Mouse (Mus musculus) monocyte, adult 2 months (primary cell): Measurements from ENCODE around the gene Optc.

Source experiments
- DNase-seq, 2 experiments: peaks; one replicate each; pipeline ENCODE4 v3.0.0; 2022; ENCODE audit warnings: low spot score in 2 of 2, low read depth in 1 of 2

The Optc gene

DNA sequence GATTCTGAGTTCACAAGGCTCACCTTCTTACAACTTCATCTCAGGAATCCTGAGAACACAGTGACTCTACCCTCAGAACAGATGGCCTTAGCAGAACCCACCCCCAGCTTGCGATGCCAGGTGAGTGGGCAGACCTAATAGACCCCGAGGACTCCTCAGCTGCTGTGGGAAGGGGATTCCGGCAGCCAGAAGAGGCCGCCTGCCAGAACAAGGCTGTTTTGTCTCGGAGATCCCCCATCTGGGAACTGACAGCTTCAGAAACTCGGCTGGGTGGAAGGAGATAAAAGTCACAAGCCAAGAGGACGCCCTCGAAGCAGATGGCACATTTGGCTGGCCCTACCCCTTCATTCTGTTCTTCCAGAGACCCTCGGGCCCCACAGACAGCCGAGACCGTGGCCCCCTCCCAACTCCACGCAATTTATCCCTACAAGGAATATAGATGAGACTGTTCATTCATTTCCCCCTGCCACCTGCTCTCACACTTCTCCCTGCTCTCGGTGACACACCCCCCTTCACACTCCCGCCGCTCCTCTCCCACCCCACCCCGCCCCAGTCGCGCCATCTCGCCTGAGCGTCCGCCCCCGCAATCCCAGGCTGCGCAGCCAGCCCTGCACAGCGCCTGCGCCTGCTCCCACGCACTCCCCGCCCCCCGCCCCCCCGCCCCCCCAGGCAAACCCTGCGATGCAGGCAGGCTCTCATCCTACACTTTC lies at the start of gene Optc:
TSS of gene Optc (minus strand) at position 51 of the 710 bp plus-strand sequence.
- no peak for DNase-seq

- DNase-seq: no peak
Measured at GRCm38 (mm10) chr1:133954009-133954408, 46.2 kb upstream of the Optc start.

- no peak for DNase-seq
Measured at GRCm38 (mm10) chr1:133953261-133953742, 45.5 kb upstream of the Optc start.

- no peak for DNase-seq
Measured at GRCm38 (mm10) chr1:133951598-133951997, 43.8 kb upstream of the Optc start.

- no peak for DNase-seq
Measured at GRCm38 (mm10) chr1:133950061-133950782, 42.4 kb upstream of the Optc start.

DNA sequence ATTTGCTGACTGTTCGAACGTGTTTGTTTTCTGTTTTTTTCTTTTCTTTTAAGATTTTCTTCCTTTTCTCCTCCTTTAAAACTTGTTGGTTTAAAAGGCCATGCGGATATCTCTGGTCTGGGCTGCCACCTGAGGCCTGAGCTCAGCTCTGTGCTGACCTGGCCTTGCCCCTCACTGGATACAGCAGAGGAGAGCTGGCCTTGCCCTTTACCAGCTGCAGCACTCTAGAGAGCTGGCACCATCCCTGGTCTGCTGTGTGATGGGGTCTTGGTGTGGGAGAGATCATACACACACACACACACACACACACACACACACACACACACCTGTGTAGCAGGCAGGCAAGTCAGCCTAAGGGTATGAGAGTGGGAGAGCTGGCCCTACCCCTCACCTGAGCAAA lies 37.3 kb upstream of the Optc start:
- no peak for DNase-seq

DNA sequence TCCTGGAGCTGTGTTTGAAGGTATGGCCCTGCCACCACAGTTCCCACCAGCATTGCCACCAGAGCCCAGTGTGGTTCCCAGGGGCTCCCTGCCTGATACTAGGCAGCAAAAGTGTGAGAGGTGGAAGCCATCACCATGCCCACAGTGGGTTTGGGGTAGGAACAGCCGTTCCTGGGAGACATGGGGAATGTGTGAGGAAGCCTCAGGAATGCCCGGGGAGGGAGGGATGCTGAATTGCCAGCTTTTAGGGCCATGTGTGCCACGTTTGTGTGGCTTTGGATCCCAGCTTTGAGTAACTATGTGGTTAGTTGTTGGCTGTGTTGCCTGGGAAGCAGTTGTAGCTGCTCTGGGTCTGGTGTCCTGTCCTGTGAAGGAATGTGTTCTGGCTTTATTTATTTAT lies 34.1 kb upstream of the Optc start:
- DNase-seq: no peak

DNA sequence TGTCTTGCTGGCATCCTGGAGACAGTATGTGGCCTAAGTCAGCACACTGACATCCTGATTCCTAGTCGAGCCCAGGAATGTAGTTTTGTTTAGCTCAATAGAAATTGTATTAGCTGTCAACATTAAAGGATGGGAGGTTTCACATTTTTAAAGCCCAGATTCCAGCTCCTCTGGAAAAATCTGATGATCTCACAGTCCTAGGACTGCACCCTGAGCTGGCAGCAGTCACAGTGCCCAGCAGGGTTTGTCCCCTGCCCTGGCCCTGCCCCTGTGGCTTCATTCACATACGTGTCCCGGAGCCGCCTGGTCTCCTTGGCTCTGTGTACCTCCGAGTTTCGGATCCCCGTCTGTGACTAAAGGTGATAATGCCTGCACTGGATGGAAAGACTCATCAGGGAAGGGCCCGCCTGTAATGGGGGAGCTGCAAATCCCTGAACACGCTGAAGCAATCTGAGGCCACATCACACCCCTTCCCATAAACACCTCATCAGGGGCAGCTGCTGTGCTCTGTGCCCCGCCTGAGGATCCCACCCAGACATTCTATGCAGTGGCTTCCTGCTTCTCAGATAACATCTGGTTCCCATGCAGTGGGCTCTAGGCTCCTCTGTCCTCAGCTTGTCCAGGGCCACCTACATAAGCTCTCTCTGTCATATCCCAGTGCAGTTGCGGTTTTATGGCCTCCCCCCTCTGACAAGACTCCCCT lies 33.5 kb upstream of the Optc start:
- no peak for DNase-seq

- DNase-seq: no peak
Measured at GRCm38 (mm10) chr1:133940481-133941092, 32.8 kb upstream of the Optc start.

DNA sequence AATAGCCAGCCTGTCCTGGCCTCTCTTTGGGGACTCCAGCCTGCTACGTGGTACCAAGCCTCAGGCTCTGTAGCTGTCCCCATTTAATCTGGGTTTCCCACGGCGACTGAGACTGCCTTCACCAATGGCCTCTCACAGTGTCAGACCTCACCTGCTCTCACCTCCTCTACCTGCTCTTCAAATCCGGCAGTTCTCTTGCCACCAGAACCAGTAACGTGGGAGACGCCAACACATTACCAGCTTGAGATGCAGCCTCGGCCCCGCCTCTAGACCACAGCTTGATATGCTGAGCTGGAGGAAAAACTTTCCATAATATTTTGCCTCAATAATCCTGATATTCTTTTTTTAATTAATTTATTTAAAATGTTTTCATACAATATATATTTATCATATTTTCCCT lies 31.9 kb upstream of the Optc start:
- DNase-seq: no peak

- no peak for DNase-seq
Measured at GRCm38 (mm10) chr1:133936169-133936568, 28.4 kb upstream of the Optc start.

GRCm38 (mm10) chr1:133934354-133934963 lies 26.7 kb upstream of the Optc start:
- DNase-seq: no peak

DNA sequence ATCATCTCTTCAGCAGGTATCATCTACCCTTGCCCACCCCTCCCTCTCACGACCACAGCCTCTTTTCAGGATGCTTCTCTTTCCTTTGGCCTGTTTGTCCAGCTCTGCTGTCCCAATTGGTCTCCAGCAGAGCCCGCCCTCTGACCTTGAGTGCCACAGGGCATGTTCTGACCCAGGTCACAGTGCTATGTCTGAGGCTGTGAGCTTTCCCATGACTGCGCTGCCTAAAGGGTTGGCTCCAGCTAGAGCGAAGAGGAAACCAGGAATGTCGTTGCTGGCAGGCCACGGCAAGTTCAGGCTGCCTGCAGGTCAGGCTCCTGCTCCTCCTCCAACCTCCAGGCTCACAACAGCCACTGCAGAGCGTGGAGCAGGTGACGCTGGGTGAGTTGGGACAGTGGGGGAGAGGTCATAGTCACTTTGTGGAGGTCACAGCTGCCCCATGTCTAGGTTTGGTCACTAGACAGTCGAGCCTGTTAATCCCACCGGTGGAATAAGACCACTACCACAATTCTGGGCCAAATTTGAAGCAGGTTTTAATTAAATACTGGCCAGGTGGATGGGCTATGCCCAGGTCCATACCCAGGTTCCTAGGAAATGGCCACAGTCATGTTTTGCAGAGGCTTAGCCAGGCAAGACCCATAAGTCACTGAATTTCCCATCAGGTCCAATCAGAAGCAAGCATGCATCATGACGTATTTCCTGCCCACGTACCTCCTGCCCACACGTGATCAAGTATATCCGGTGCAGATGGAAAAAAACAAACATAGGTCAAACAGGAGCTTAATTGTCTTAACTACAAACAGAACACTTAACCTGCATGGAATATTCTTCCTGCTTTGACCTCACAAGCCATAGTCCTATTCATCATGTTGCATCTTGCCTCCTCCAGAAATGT lies 25.7 kb upstream of the Optc start:
- DNase-seq: no peak

- DNase-seq: no peak
Measured at GRCm38 (mm10) chr1:133929980-133930379, 22.2 kb upstream of the Optc start.

- DNase-seq: no peak
Measured at GRCm38 (mm10) chr1:133925223-133925622, 17.4 kb upstream of the Optc start.

DNA sequence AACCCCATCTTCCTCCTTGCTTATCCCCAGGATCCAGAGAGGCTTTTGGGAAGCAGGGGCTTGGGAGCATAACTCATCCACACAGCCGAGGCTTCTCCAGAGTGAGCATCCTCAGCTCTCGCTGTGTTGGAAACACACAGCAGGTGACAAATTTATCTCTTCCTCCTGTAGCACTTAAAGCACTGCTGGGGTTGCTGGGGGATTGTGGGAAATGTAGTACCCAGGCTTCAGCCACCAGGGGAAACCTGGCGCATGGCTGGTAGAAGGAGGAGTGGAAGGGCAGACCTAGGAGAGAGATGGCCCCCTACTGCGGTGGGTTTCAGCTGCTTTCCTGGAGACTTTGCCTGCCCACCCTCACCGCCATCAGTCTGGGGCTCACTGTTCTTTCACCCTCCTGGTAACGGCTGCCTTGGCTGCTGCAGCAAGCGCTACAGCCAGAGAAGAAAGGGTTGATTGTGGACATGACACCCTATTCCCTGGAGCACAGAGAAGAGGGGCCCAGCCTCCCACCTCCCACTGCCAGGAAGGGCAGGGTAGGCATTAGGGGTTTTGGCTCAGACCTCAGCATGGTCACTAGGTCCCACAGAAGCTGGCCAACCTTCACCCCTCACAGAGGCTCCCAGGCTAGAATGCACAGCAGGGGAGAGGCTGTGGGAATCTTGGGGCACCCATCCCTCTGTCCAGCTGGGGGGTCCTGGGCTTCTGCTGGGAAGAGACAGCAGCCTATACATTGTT lies 16.5 kb upstream of the Optc start:
- no peak for DNase-seq

DNA sequence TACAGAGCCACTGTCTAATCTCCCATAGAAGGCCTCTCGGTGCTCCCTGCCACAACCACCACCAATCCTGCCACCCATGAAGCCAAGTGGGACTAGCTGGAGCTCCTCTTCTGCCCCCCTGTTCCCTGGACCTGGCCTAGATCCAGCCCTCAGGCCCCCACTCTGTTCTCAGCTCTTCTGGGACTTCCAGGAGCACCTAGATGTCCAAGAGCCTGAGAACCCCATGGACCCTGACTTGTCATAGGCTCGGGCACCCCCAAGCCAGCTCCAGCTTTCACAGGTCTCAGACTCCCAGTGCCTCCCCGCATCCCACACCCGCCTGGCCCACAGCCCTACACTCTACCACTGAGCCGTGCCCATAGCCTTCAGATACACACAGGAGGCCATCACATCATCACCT lies 15.3 kb upstream of the Optc start:
- no peak for DNase-seq

DNA sequence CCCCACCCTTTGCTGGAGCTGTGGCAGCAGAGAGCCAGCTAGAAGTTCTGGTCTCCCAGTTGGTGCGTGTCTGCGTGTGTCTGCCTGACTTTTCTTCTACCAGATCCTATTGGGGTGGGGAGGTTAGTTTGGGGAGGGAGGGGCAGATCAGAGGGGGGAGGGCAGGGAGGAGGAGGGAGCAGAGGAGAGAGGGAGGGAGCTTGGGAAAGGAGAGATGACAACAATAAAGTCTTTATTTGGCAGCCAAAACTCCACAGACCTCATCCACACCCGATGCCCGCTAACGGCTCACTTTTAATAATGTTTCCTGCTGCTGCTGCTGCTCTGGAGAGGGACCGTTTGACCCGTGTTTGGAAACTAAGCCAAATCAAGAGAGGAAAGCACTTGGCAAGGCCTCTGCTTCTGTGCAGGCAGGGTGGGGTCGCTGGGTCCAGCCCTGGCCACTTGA lies 13.5 kb upstream of the Optc start, which contains the start of gene Prelp:
TSS of gene Prelp (minus strand) at position 111 of the 448 bp plus-strand sequence.
- no peak for DNase-seq

GRCm38 (mm10) chr1:133920876-133921275 lies 13.1 kb upstream of the Optc start:
- no peak for DNase-seq
